Mouse (Mus musculus) intestine, embryonic 14.5 days (tissue): ENCODE results near the gene Large1. TPM values are rescaled to one million over a fixed set of nuclear protein-coding genes. Genes with fewer than 3 reads are reported as not detected.

ENCODE experiments used
- ATAC-seq: fragments of 200-750 bp; cut with Nextera tagmentation; replicated peaks from 2 replicates; pipeline ENCODE4 v1.8.0; 2017; ENCODE audit warnings: low read depth, moderate number of reproducible peaks, moderate TSS enrichment, moderate library complexity; ENCODE audit not compliant: low FRiP score, low TSS enrichment
- DNase-seq: peaks from one replicate; pipeline ENCODE4 v3.0.0-alpha.2; 2018; ENCODE audit warnings: low spot score
- H3K27ac ChIP-seq: fragments of 300-500 bp; sonication (generic); 2 replicates; pipeline ENCODE4 v1.5.1; 2014; ENCODE audit warnings: low read depth, mild to moderate bottlenecking, control low read depth
- H3K27me3 ChIP-seq: fragments of 300-500 bp; sonication (generic); replicated peaks from 2 replicates; pipeline ENCODE4 v1.6.1; 2014; ENCODE audit warnings: low read length, control low read depth; ENCODE audit not compliant: control insufficient read depth, insufficient read depth
- H3K36me3 ChIP-seq: fragments of 300-500 bp; sonication (generic); 2 replicates; pipeline ENCODE4 v1.6.1; 2014; ENCODE audit warnings: low read length, control low read depth; ENCODE audit not compliant: control insufficient read depth, insufficient read depth
- H3K4me1 ChIP-seq: fragments of 300-500 bp; sonication (generic); replicated peaks from 2 replicates; pipeline ENCODE4 v1.6.1; 2014; ENCODE audit warnings: low read length, control low read depth, mixed read lengths; ENCODE audit not compliant: control insufficient read depth, insufficient read depth
- H3K4me2 ChIP-seq: fragments of 300-500 bp; sonication (generic); 2 replicates; pipeline ENCODE4 v1.6.1; 2014; ENCODE audit warnings: low read length
- H3K4me3 ChIP-seq: fragments of 300-500 bp; sonication (generic); 2 replicates; pipeline ENCODE4 v1.5.1; 2014; ENCODE audit warnings: low read depth, low read length, control low read depth, mixed read lengths
- H3K9ac ChIP-seq: fragments of 300-500 bp; sonication (generic); 2 replicates; pipeline ENCODE4 v1.6.1; 2014; ENCODE audit warnings: mild to moderate bottlenecking, low read length
- H3K9me3 ChIP-seq: fragments of 300-500 bp; sonication (generic); 2 replicates; pipeline ENCODE4 v1.6.1; 2016; ENCODE audit warnings: low read length, control low read depth; ENCODE audit not compliant: control insufficient read depth
- WGBS: fragments of 180-500 bp; shearing (Covaris S2); extraction: QIAGEN DNeasy Blood & Tissue Kit; methylation state at CpG from one replicate; pipeline ENCODE4 v1.1.7; 2014; 5-methylcytosine and 5-hydroxymethylcytosine counted together
- polyA plus RNA-seq: library from polyadenylated mRNA; unstranded; fragments of >200 nt; fragmentation: Nextera tagmentation; extraction: Ambion mirVana; gene quantifications from 2 replicates; pipeline ENCODE4 v1.2.1, GENCODE M21; 2014

Gene Large1
- polyA plus RNA-seq, 1 experiment from 2014 or later, result 14.6 TPM

GRCm38 (mm10) chr8:72901591-72901990 is 451.7 kb downstream of the Large1 start:
- ATAC-seq (no peak), DNase-seq (no peak)
- Histone ChIP-seq H3K4me2 (no peak overlapping the region), H3K9ac (no peak overlapping the region), H3K27me3 (no peaks in the 10 kb centered on the region), H3K27ac (no peak overlapping the region), H3K4me1 (no peaks in the 10 kb centered on the region), H3K4me3 (no peak overlapping the region), H3K36me3 (no peaks in the 10 kb centered on the region), H3K9me3 (no peaks in the 10 kb centered on the region)
- 92% methylated on average over 6 of the region's 6 CpGs for WGBS

DNA sequence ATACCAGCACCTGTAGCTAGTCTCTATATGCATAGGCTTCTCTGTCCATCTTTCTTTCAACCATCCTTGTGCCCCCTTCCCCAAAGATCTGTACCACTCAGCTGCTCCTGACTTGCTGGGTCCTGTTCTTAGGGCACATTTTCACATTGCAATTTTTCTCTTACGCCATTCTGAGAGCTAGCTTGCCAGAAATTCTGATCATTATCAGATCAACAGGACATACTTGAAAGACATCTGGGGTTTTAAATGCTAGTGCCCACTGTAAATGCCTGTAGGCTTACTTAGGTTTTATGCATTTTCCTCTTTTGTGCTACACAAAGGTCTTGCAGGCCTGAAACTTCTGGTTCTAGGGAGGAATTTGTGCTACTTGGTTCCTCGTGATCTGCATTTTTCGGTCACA is 454.0 kb downstream of the Large1 start:
- 96% methylated on average over 3 of the region's 3 CpGs for WGBS
- Histone ChIP-seq H3K4me2 (no peak overlapping the region), H3K36me3 (no peaks in the 10 kb centered on the region), H3K9ac (no peak overlapping the region), H3K4me1 (no peaks in the 10 kb centered on the region), H3K9me3 (no peaks in the 10 kb centered on the region), H3K4me3 (no peak overlapping the region), H3K27ac (no peak overlapping the region), H3K27me3 (no peaks in the 10 kb centered on the region)
- no peak for DNase-seq
- no peak for ATAC-seq

- no peak overlapping the region for H3K9ac ChIP-seq
- peaks cover 7% of the 10 kb centered on the region; the same call in 1 of the 2 replicates for H3K36me3 ChIP-seq
- no peak overlapping the region for H3K27ac ChIP-seq
- no peaks in the 10 kb centered on the region for H3K9me3 ChIP-seq
- no peak overlapping the region for H3K4me3 ChIP-seq
- DNase-seq (no peak), ATAC-seq (no peak)
- H3K4me2 ChIP-seq, result no peak overlapping the region
- no peaks in the 10 kb centered on the region for H3K4me1 ChIP-seq
- 93% methylated on average over 2 of the region's 2 CpGs for WGBS
- H3K27me3 ChIP-seq, result no peaks in the 10 kb centered on the region
Measured at GRCm38 (mm10) chr8:72883033-72883432, 470.3 kb downstream of the Large1 start.

DNA sequence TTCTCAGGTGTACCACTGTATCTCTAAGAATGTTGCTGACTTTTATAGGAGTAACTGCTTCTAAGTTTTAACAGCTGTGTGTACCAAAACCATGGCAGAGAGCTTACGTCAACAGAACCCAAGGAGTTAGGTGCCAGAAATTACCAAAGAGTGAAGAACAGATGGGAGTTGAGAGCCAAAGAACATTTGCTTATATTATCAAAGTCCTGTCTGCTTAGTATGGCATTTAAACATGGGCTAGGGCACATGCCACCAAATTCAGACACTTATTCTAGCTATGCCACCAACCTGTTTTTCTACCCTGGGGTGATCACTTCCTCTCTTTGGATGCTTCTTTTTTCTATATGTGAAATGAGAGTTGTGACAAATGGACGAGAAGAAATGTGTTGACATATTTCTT is 479.9 kb downstream of the Large1 start:
- H3K9ac ChIP-seq, result no peak overlapping the region
- H3K27ac ChIP-seq, result no peak overlapping the region
- no peaks in the 10 kb centered on the region for H3K4me1 ChIP-seq
- no peak for DNase-seq
- WGBS, result 87% methylated on average over 2 of the region's 2 CpGs
- H3K9me3 ChIP-seq, result no peaks in the 10 kb centered on the region
- H3K4me3 ChIP-seq, result no peak overlapping the region
- no peaks in the 10 kb centered on the region for H3K27me3 ChIP-seq
- H3K36me3 ChIP-seq, result no peaks in the 10 kb centered on the region
- no peak overlapping the region for H3K4me2 ChIP-seq
- no peak for ATAC-seq

DNA sequence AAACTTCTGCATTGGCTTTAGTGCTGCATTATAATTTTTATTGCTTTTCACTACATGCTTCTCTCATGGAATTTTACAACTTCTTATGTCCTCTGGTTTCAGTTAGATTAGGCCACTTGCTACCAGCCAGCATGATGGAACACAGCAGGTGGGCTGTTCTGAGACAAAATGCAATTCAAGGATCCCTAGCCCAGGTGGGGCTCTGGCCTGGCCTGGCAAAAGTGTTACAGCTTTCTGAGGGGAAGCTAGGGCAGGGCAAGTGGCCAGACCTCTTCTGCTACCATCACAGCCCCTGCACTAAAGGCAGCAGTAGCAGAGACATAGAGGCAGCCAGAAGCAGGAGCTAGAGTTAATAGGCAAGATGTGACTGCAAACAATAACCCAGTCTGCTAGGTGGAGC is 506.5 kb downstream of the Large1 start:
- no peaks in the 10 kb centered on the region for H3K4me1 ChIP-seq
- H3K27ac ChIP-seq, result no peak overlapping the region
- H3K4me3 ChIP-seq, result no peak overlapping the region
- H3K9me3 ChIP-seq, result no peaks in the 10 kb centered on the region
- H3K9ac ChIP-seq, result no peak overlapping the region
- DNase-seq (no peak), ATAC-seq (no peak)
- no peak overlapping the region for H3K4me2 ChIP-seq
- peaks cover 10% of the 10 kb centered on the region; the same call in 1 of the 2 replicates for H3K36me3 ChIP-seq
- H3K27me3 ChIP-seq, result no peaks in the 10 kb centered on the region

GRCm38 (mm10) chr8:72835863-72836262 is 517.5 kb downstream of the Large1 start:
- Histone ChIP-seq H3K27ac (no peak overlapping the region), H3K27me3 (no peaks in the 10 kb centered on the region), H3K9ac (no peak overlapping the region), H3K4me1 (no peaks in the 10 kb centered on the region), H3K36me3 (peaks cover 15% of the 10 kb centered on the region; the same call in 1 of the 2 replicates), H3K4me2 (no peak overlapping the region), H3K9me3 (no peaks in the 10 kb centered on the region), H3K4me3 (no peak overlapping the region)
- ATAC-seq, result no peak
- no peak for DNase-seq
- 79% methylated on average over 4 of the region's 4 CpGs for WGBS

- H3K9me3 ChIP-seq, result no peaks in the 10 kb centered on the region
- no peak overlapping the region for H3K9ac ChIP-seq
- peaks cover 15% of the 10 kb centered on the region; the same call in 1 of the 2 replicates for H3K36me3 ChIP-seq
- H3K27ac ChIP-seq, result no peak overlapping the region
- no peak overlapping the region for H3K4me3 ChIP-seq
- 83% methylated on average over 2 of the region's 2 CpGs for WGBS
- DNase-seq (no peak), ATAC-seq (no peak)
- no peak overlapping the region for H3K4me2 ChIP-seq
- H3K27me3 ChIP-seq, result no peaks in the 10 kb centered on the region
- H3K4me1 ChIP-seq, result no peaks in the 10 kb centered on the region
Measured at GRCm38 (mm10) chr8:72833112-72833511, 520.2 kb downstream of the Large1 start.

GRCm38 (mm10) chr8:72832371-72832770 is 521.0 kb downstream of the Large1 start:
- H3K36me3 ChIP-seq, result peaks cover 15% of the 10 kb centered on the region; the same call in 1 of the 2 replicates
- no peaks in the 10 kb centered on the region for H3K9me3 ChIP-seq
- no peak overlapping the region for H3K4me3 ChIP-seq
- no peak overlapping the region for H3K27ac ChIP-seq
- ATAC-seq (no peak), DNase-seq (no peak)
- H3K4me2 ChIP-seq, result no peak overlapping the region
- no peaks in the 10 kb centered on the region for H3K27me3 ChIP-seq
- no peak overlapping the region for H3K9ac ChIP-seq
- no peaks in the 10 kb centered on the region for H3K4me1 ChIP-seq
- WGBS, result 62% methylated on average over 1 of the region's 1 CpGs

GRCm38 (mm10) chr8:72817655-72818349 is 535.5 kb downstream of the Large1 start:
- Histone ChIP-seq H3K9ac (no peak overlapping the region), H3K4me3 (no peak overlapping the region), H3K4me1 (no peaks in the 10 kb centered on the region), H3K27ac (no peak overlapping the region), H3K9me3 (no peaks in the 10 kb centered on the region), H3K27me3 (no peaks in the 10 kb centered on the region), H3K36me3 (0 out of 2 replicates have a peak, but pooled peaks cover 9% of the 10 kb centered on the region), H3K4me2 (no peak overlapping the region)
- DNase-seq (no peak), ATAC-seq (no peak)
- WGBS, result 90% methylated on average over 5 of the region's 5 CpGs
